Mouse (Mus musculus) MEL (cell line): Measurements from ENCODE around the gene Slc12a6. TPM values are rescaled to one million over a fixed set of nuclear protein-coding genes. Genes with fewer than 3 reads are reported as not detected.

ENCODE experiments used
- DNase-seq: peaks from one replicate; pipeline ENCODE4 v3.0.0; 2011; ENCODE audit warnings: low read depth, low spot score
- H3K27ac ChIP-seq: 2 replicates; pipeline ENCODE4 v1.5.1; 2012; ENCODE audit warnings: low read depth, mild to moderate bottlenecking, control low read depth, low read length, moderate library complexity; ENCODE audit not compliant: control insufficient read depth
- H3K27me3 ChIP-seq, 2 experiments: fragments of 150-350 bp in 1 of 2; sonication (generic) in 1 of 2; 2 replicates each; pipeline ENCODE4 v1.6.1; 2012; ENCODE audit warnings: low read length in 2 of 2, mild to moderate bottlenecking in 2 of 2, improper control_type of control experiment in 1 of 2, moderate library complexity in 1 of 2; ENCODE audit not compliant: insufficient read depth in 2 of 2, control insufficient read depth in 1 of 2
- H3K36me3 ChIP-seq, 2 experiments: 2 replicates each; pipeline ENCODE4 v1.6.1; 2012 to 2014; ENCODE audit warnings: low read length in 2 of 2, improper control_type of control experiment in 1 of 2, inconsistent platforms in 1 of 2, mild to moderate bottlenecking in 1 of 2; ENCODE audit not compliant: insufficient read depth in 2 of 2, control insufficient read depth in 1 of 2
- H3K4me1 ChIP-seq, 2 experiments: fragments of 150-350 bp in 1 of 2; sonication (generic) in 1 of 2; 2 replicates each; pipeline ENCODE4 v1.6.1; 2012; ENCODE audit warnings: low read length in 2 of 2, improper control_type of control experiment in 1 of 2, mild to moderate bottlenecking in 1 of 2; ENCODE audit not compliant: insufficient read depth in 2 of 2, control insufficient read depth in 1 of 2
- H3K4me3 ChIP-seq, 2 experiments: fragments of 150-350 bp in 1 of 2; sonication (generic) in 1 of 2; 2 replicates each; pipeline ENCODE4 v1.5.1; 2012; ENCODE audit warnings: low read depth in 2 of 2, low read length in 2 of 2, mild to moderate bottlenecking in 2 of 2, moderate library complexity in 2 of 2, control low read depth in 1 of 2, improper control_type of control experiment in 1 of 2; ENCODE audit not compliant: control insufficient read depth in 1 of 2, insufficient read depth in 1 of 2
- H3K79me2 ChIP-seq: 2 replicates; pipeline ENCODE4 v1.6.1; 2012; ENCODE audit warnings: mild to moderate bottlenecking, low read length, moderate library complexity; ENCODE audit not compliant: control insufficient read depth, poor library complexity, insufficient read depth
- H3K9ac ChIP-seq: 2 replicates; pipeline ENCODE4 v1.6.1; 2012; ENCODE audit warnings: low read depth, mild to moderate bottlenecking, control low read depth, low read length, moderate library complexity; ENCODE audit not compliant: control insufficient read depth, poor library complexity, severe bottlenecking
- H3K9me3 ChIP-seq: fragments of 150-350 bp; sonication (generic); replicated peaks from 2 replicates; pipeline ENCODE4 v1.6.1; 2012; ENCODE audit warnings: mild to moderate bottlenecking, low read length, improper control_type of control experiment, moderate library complexity; ENCODE audit not compliant: insufficient read depth
- BHLHE40 ChIP-seq: IDR thresholded peaks from 2 replicates; pipeline ENCODE4 v1.6.1; 2012; ENCODE audit warnings: low read depth, mild to moderate bottlenecking, inconsistent platforms, low read length, improper control_type of control experiment, borderline replicate concordance
- CHD1 ChIP-seq: IDR thresholded peaks from 2 replicates; pipeline ENCODE4 v1.6.1; 2012; ENCODE audit warnings: low read depth, mild to moderate bottlenecking, inconsistent platforms, low read length, improper control_type of control experiment
- CHD2 ChIP-seq: IDR thresholded peaks from 2 replicates; pipeline ENCODE4 v1.6.1; 2011; ENCODE audit warnings: low read length, improper control_type of control experiment
- ELF1 ChIP-seq: IDR thresholded peaks from 2 replicates; pipeline ENCODE4 v1.6.1; 2014; ENCODE audit warnings: low read depth, mild to moderate bottlenecking, inconsistent platforms, low read length, improper control_type of control experiment, moderate library complexity
- EP300 ChIP-seq, 2 experiments: IDR thresholded peaks; 2 replicates each; pipeline ENCODE4 v1.6.1; 2011; ENCODE audit warnings: improper control_type of control experiment in 2 of 2, low read length in 2 of 2, low read depth in 1 of 2, mild to moderate bottlenecking in 1 of 2
- ETS1 ChIP-seq: IDR thresholded peaks from 2 replicates; pipeline ENCODE4 v1.6.1; 2012; ENCODE audit warnings: low read depth, mild to moderate bottlenecking, inconsistent platforms, low read length, improper control_type of control experiment, moderate library complexity
- GABPA ChIP-seq: IDR thresholded peaks from 2 replicates; pipeline ENCODE4 v1.6.1; 2012; ENCODE audit warnings: low read depth, mild to moderate bottlenecking, inconsistent platforms, low read length, improper control_type of control experiment, moderate library complexity
- GATA1 ChIP-seq: IDR thresholded peaks from 2 replicates; pipeline ENCODE4 v1.6.1; 2011; ENCODE audit warnings: low read depth, low read length, improper control_type of control experiment
- HCFC1 ChIP-seq: IDR thresholded peaks from 2 replicates; pipeline ENCODE4 v1.6.1; 2012; ENCODE audit warnings: low read depth, mild to moderate bottlenecking, inconsistent platforms, low read length, improper control_type of control experiment, moderate library complexity
- JUND ChIP-seq: IDR thresholded peaks from 2 replicates; pipeline ENCODE4 v1.6.1; 2011; ENCODE audit warnings: low read depth, mild to moderate bottlenecking, improper control_type of control experiment, low read length
- KAT2A ChIP-seq: conservative IDR thresholded peaks from 2 replicates; pipeline ENCODE4 v1.6.1; 2012; ENCODE audit warnings: low read depth, low read length, improper control_type of control experiment, inconsistent platforms
- MAFK ChIP-seq: IDR thresholded peaks from 2 replicates; pipeline ENCODE4 v1.6.1; 2011; ENCODE audit warnings: low read depth, mild to moderate bottlenecking, low read length, improper control_type of control experiment, borderline replicate concordance
- MAX ChIP-seq: IDR thresholded peaks from 2 replicates; pipeline ENCODE4 v1.6.1; 2011; ENCODE audit warnings: low read length, improper control_type of control experiment
- MAZ ChIP-seq: IDR thresholded peaks from 2 replicates; pipeline ENCODE4 v1.6.1; 2012; ENCODE audit warnings: low read depth, mild to moderate bottlenecking, inconsistent platforms, low read length, improper control_type of control experiment
- MEF2A ChIP-seq: IDR thresholded peaks from 2 replicates; pipeline ENCODE4 v1.6.1; 2014; ENCODE audit warnings: low read depth, mild to moderate bottlenecking, inconsistent platforms, low read length, improper control_type of control experiment; ENCODE audit not compliant: poor library complexity, insufficient replicate concordance, severe bottlenecking; ENCODE audit errors: extremely low read depth
- MXI1 ChIP-seq: IDR thresholded peaks from 2 replicates; pipeline ENCODE4 v1.6.1; 2011; ENCODE audit warnings: mild to moderate bottlenecking, low read depth, low read length, improper control_type of control experiment
- MYC ChIP-seq: IDR thresholded peaks from 2 replicates; pipeline ENCODE4 v1.6.1; 2011; ENCODE audit warnings: low read depth, mild to moderate bottlenecking, low read length, improper control_type of control experiment, moderate library complexity
- NELFE ChIP-seq: IDR thresholded peaks from 2 replicates; pipeline ENCODE4 v1.6.1; 2011; ENCODE audit warnings: low read depth, low read length, improper control_type of control experiment
- NRF1 ChIP-seq: IDR thresholded peaks from 2 replicates; pipeline ENCODE4 v1.6.1; 2014; ENCODE audit warnings: low read depth, mild to moderate bottlenecking, inconsistent platforms, low read length, improper control_type of control experiment, moderate library complexity; ENCODE audit not compliant: poor library complexity, insufficient read depth, severe bottlenecking
- POLR2A ChIP-seq, 2 experiments: IDR thresholded peaks; 2 replicates each; pipeline ENCODE4 v1.6.1; 2011 to 2012; ENCODE audit warnings: low read length in 2 of 2, mild to moderate bottlenecking in 2 of 2, control low read depth in 1 of 2, improper control_type of control experiment in 1 of 2, low read depth in 1 of 2, moderate library complexity in 1 of 2; ENCODE audit not compliant: control insufficient read depth in 1 of 2, insufficient read depth in 1 of 2, poor library complexity in 1 of 2
- POLR2AphosphoS2 ChIP-seq: IDR thresholded peaks from 2 replicates; pipeline ENCODE4 v1.6.1; 2011; ENCODE audit warnings: low read length, improper control_type of control experiment
- POLR2AphosphoS5 ChIP-seq: IDR thresholded peaks from 2 replicates; pipeline ENCODE4 v1.6.1; 2012; ENCODE audit warnings: low read depth, borderline replicate concordance, mild to moderate bottlenecking, inconsistent platforms, low read length, moderate library complexity, mixed read lengths
- SMC3 ChIP-seq: IDR thresholded peaks from 2 replicates; pipeline ENCODE4 v1.6.1; 2011; ENCODE audit warnings: low read depth, low read length, improper control_type of control experiment
- TAL1 ChIP-seq: IDR thresholded peaks from 2 replicates; pipeline ENCODE4 v1.6.1; 2012; ENCODE audit warnings: mild to moderate bottlenecking, inconsistent platforms, low read length, moderate library complexity, mixed read lengths
- TBP ChIP-seq: IDR thresholded peaks from 2 replicates; pipeline ENCODE4 v1.8.0; 2011; ENCODE audit warnings: low read depth, low read length, improper control_type of control experiment
- UBTF ChIP-seq: IDR thresholded peaks from 2 replicates; pipeline ENCODE4 v1.6.1; 2012; ENCODE audit warnings: low read depth, mild to moderate bottlenecking, inconsistent platforms, low read length, improper control_type of control experiment, moderate library complexity, borderline replicate concordance; ENCODE audit not compliant: insufficient read depth
- ZC3H11A ChIP-seq: IDR thresholded peaks from 2 replicates; pipeline ENCODE4 v1.6.1; 2012; ENCODE audit warnings: low read depth, mild to moderate bottlenecking, inconsistent platforms, low read length, improper control_type of control experiment
- ZMIZ1 ChIP-seq: IDR thresholded peaks from 2 replicates; pipeline ENCODE4 v1.6.1; 2012; ENCODE audit warnings: low read depth, mild to moderate bottlenecking, inconsistent platforms, low read length, improper control_type of control experiment, moderate library complexity
- polyA plus RNA-seq, 2 experiments: library from polyadenylated mRNA; stranded (reverse) in 1 of 2; unstranded in 1 of 2; fragments of >175 nt in 1 of 2; fragments of >200 nt in 1 of 2; gene quantifications; 2 replicates each; pipeline versions ENCODE4 v1.2.1 to v1.2.4; 2012; ENCODE audit warnings: low replicate concordance in 2 of 2, low read depth in 1 of 2; ENCODE audit not compliant: insufficient read length in 2 of 2, insufficient read depth in 1 of 2, missing spikeins in 1 of 2
- total RNA-seq: library from RNA; depleted of rRNA; stranded (reverse); fragments of 300-350 nt; gene quantifications from 2 replicates; pipeline ENCODE4 v1.2.3, GENCODE M21; 2012

Gene Slc12a6
- total and polyA plus RNA-seq, 3 experiments = 20.4 to 21.2 TPM; not detected in 1

DNA sequence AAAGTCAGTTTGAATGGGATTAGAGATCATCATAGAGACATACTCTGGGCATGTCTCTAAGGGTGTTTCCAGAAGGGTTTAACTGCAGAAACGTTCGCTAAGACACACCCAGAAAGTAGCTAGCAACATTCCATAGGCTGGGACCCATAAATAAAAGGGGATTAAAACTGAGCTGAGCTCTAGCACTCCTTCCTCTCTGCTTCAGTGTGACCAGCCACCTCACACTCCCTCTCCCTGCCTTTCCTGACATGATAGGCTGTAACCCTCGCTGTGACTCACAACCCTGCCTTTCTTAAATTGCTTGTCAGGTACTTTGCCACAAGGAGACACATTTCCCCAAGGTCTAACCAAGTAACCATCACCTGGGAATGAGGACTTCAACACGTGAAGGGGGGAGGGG, 27.6 kb upstream of the Slc12a6 start:
- peak; percentile 65 for DNase-seq
- Histone ChIP-seq H3K9ac (no peak overlapping the region), H3K4me1 (peaks cover 0 to 10% of the 10 kb centered on the region in 2 experiments; a peak in 2 of 4 replicates)
- no peak for TF ChIP-seq ETS1
- TF ChIP-seq TBP = peak; percentile 44; the same call in 1 of the 2 replicates
- TF ChIP-seq SMC3 = no peak
- no peak for TF ChIP-seq MAX
- TF ChIP-seq ZMIZ1 = no peak
- TF ChIP-seq KAT2A = no peak
- no peak for TF ChIP-seq MYC
- TF ChIP-seq MEF2A = no peak
- TF ChIP-seq, all 39 proteins: peak for 1
- peaks cover 9% of the 10 kb centered on the region for H3K79me2 ChIP-seq
- H3K4me3 ChIP-seq = peak overlapping the region; percentile 6 to 34; a peak in 3 of 4 replicates
- H3K36me3 ChIP-seq = peaks cover 0 to 3% of the 10 kb centered on the region in 2 experiments; a peak in 1 of 4 replicates
- H3K27me3 ChIP-seq = peaks cover 0 to 8% of the 10 kb centered on the region in 2 experiments; a peak in 1 of 4 replicates
- no peak overlapping the region for H3K27ac ChIP-seq
- H3K9me3 ChIP-seq = no peaks in the 10 kb centered on the region

DNA sequence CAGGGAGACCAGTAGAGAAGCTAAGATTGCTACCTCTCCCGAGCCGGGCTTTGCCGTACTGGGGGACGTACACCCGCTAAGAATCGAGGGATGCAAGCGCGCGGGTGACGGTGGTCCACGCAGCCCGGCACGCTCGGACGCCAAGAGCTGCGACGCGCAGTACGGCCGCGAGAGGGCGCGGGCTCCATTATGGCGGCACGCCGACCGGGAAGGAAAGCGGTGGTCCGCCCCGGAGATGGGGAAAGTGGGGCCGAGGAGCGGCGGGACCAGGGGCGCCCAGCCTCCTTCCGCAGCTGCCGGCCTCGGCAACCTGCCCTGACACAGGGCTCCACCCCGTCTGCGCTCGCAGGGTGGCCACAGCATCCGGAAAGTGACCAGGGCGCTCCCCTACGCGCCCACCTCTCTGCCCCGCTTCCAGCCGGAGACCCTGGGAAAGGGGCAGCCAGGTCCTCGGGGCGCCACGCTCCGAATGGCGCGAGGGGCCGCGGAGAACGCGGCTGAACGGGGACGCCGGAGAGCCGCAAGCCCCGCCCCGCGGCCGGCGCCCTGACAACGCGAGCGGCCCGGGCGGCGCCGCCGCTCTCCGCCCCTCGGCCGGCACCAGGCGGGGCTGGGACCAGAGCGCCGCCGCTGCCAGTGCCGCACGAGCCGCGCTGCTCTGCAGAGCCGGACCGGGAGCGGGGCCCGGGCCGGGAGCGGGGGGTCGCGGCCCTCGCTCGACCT, 26.3 kb upstream of the Slc12a6 start, which contains the start of gene Lpcat4:
Gene Lpcat4 (plus strand): TSS at position 257 of the 723 bp plus-strand sequence.
- Histone ChIP-seq H3K27me3 (peaks cover 0 to 4% of the 10 kb centered on the region in 2 experiments; a peak in 1 of 4 replicates), H3K4me1 (peaks cover 0 to 10% of the 10 kb centered on the region in 2 experiments; a peak in 2 of 4 replicates), H3K9ac (peak within 1 kb of the TSS; percentile 73), H3K36me3 (peaks cover 0 to 3% of the 10 kb centered on the region in 2 experiments; a peak in 1 of 4 replicates), H3K4me3 (peak within 1 kb of the TSS; percentile 69 to 99), H3K27ac (peak within 1 kb of the TSS; percentile 35), H3K79me2 (peaks cover 9% of the 10 kb centered on the region), H3K9me3 (no peaks in the 10 kb centered on the region)
- DNase-seq = peak; percentile 92
- TF ChIP-seq NRF1 = peak; percentile 19; the same call in 1 of the 2 replicates
- peak; percentile 69; the same call in 1 of the 2 replicates for TF ChIP-seq CHD1
- peak; percentile 19; the same call in 1 of the 2 replicates for TF ChIP-seq ELF1
- TF ChIP-seq ZC3H11A = peak; percentile 37
- TF ChIP-seq HCFC1 = peak; percentile 69
- TF ChIP-seq POLR2A (IDR thresholded peaks at IDR 0.05; ENCODE audit: control insufficient read depth in 1 of 2, insufficient read depth in 1 of 2, low read depth in 1 of 2, low read length in 2 of 2, poor library complexity in 1 of 2) = peak; percentile 76 to 89; a peak in 3 of 4 replicates
- peak; percentile 66 for TF ChIP-seq SMC3
- peak; percentile 56; the same call in 1 of the 2 replicates for TF ChIP-seq POLR2AphosphoS2
- 0 out of 2 replicates have a peak, but pooled peaks have one; percentile 7 for TF ChIP-seq ETS1
- peak in 1 of 2 experiments; percentile 19; a peak in 1 of 4 replicates for TF ChIP-seq EP300 (IDR thresholded peaks at IDR 0.05; ENCODE audit: low read depth in 1 of 2, low read length in 2 of 2)
- 0 out of 2 replicates have a peak, but pooled peaks have one; percentile 10 for TF ChIP-seq GABPA
- 0 out of 2 replicates have a peak, but pooled peaks have one; percentile 13 for TF ChIP-seq BHLHE40
- no peak for TF ChIP-seq CHD2
- no peak for TF ChIP-seq MAFK
- no peak for TF ChIP-seq JUND
- TF ChIP-seq MYC = no peak
- peak; percentile 76 for TF ChIP-seq NELFE
- no peak for TF ChIP-seq TAL1
- TF ChIP-seq UBTF = peak; percentile 90
- peak; percentile 55; the same call in 1 of the 2 replicates for TF ChIP-seq MAX
- TF ChIP-seq TBP = 0 out of 2 replicates have a peak, but pooled peaks have one; percentile 2
- no peak for TF ChIP-seq GATA1
- TF ChIP-seq MAZ = peak; percentile 62; the same call in 1 of the 2 replicates
- peak; percentile 64; the same call in 1 of the 2 replicates for TF ChIP-seq MXI1
- no peak for TF ChIP-seq POLR2AphosphoS5
